Mouse (Mus musculus) fibroblast of lung, adult 2 months (primary cell): Measurements from ENCODE around the gene Col8a1.

Experiments
- DNase-seq: peaks from one replicate; pipeline ENCODE4 v3.0.0-alpha.2; 2011; ENCODE audit warnings: low read depth

Col8a1 gene

GRCm38 (mm10) chr16:57672251-57672650, 82.3 kb downstream of the Col8a1 start:
- no peak for DNase-seq

GRCm38 (mm10) chr16:57671637-57672036, 82.9 kb downstream of the Col8a1 start:
- DNase-seq: peak; percentile 55

DNA sequence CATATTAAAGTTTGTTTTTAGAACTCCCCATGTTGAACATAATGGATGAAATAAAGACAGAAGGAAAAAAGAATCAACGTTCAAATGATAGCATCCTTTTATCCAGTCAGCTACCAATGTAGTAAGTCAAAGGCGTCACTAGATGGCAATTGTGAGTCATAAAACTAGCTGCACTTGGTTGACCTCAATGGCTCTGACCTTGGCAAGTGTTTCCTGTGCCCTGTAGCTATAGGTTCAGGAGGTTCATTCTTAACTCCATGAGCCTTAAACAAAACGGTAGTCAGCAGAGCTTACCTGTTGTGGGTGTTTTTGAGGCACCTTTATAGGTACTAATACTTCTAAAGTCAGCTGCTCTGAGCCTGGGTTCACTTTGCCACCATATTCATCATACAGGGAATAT, 85.2 kb downstream of the Col8a1 start:
- no peak for DNase-seq

GRCm38 (mm10) chr16:57662661-57663060, 91.9 kb downstream of the Col8a1 start:
- DNase-seq: no peak

GRCm38 (mm10) chr16:57649888-57650287, 104.6 kb downstream of the Col8a1 start:
- DNase-seq: peak; percentile 86

DNA sequence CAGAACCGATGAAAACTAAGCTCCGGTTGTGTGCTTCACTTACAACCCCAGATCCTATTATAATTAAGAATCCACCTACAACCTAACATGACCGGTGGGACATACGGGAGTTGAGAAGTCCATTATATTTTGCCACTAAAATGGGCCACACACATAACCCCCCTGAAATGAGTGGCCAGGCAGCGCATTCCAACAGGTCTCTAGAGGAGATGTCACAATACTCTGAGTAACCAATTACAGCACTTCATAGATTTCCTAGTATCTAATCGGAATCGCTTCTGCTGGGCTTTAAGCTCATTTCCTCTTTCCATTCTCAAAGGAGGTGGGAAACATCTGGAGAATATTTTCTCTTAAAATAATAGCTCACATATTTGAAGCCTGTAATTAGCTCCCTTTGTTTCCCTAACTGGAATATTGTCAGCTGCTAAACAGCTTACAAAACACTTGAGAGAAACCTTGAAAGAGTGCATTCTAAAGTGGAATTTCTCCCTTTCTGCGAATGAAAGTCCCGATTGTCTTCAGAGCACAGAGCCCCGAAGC, 113.1 kb downstream of the Col8a1 start:
- DNase-seq: no peak

GRCm38 (mm10) chr16:57634766-57635165, 119.8 kb downstream of the Col8a1 start:
- DNase-seq: no peak

- peak; percentile 48 for DNase-seq
Observed at GRCm38 (mm10) chr16:57634191-57634590, 120.3 kb downstream of the Col8a1 start.

DNA sequence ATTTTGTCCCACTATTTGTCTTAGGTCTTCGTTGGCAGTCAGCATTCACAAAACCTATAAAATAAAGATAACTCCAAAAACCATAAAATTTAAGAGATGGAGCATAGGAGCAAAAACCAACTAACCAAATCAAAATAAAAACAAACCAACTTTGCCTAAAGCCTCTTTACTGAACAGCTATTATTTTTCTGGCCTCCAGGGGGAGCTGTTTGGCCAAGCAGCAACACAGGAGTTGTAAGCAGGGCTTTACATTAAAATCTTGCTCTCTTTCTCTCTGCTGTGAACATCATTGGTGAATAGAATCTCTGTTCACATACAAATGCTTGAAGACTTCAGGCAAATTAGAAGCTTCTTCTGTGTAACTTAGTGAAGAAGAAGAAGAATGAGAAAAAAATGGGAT, 142.8 kb downstream of the Col8a1 start:
- no peak for DNase-seq

DNA sequence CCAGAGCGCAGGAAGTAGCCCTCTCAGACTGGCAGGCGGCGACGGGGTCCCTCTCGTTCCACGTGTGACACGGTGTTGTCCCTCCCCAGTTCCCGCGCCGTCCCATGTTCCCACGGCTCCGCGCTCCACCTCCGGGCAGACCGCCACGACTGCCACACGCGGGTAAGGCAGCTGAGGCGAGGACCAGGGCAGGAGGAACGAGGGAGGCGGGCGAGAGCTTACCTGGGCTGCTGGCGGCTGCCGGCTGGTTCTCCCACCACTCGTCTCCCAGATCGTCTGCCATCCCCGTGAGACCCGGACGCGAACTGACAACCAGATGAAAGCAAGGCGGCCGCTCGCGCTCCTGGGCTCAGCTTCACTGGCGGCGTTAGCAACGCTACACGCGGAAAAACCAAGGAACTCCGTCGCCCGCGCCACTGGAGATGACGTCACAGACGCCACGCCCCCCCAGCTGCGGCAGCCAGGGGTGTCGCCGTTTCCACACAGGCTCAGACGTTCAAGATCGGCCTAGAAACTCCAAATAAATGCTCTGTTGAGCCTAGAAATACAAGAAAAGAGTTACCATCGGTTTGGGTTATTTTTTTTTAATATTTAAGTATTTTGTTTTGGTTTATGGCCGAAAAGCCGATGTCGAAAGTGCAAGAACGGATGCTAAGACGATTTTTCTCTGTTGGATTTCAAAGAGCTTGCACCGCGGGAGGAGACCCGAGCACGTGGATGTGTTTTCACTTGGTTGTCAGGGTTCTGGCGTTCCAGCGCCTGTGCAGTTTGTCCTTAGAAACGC, 147.9 kb downstream of the Col8a1 start, which contains the start of gene Cmss1:
Gene Cmss1, minus strand, starts transcription at position 421 of the 784 bp plus-strand sequence.
- DNase-seq: peak; percentile 46

DNA sequence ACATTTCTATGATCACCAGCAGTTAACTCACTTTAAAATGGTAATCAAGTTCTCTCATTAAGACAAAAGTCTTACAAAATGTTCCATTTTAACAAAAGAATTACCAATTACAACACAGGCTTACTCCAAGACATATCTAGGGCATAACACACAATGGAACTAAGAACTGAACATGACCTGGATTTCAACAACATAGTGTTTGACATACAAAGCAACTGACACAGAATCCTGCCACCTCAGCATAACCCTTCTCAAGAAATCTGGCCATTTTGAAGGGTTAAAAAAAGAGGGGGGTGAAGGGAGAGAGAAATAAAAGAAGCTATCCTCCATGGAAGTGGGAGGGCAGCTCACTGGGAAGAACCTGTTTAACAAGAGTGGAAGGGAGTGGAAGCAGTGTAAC, 153.5 kb downstream of the Col8a1 start:
- no peak for DNase-seq

DNA sequence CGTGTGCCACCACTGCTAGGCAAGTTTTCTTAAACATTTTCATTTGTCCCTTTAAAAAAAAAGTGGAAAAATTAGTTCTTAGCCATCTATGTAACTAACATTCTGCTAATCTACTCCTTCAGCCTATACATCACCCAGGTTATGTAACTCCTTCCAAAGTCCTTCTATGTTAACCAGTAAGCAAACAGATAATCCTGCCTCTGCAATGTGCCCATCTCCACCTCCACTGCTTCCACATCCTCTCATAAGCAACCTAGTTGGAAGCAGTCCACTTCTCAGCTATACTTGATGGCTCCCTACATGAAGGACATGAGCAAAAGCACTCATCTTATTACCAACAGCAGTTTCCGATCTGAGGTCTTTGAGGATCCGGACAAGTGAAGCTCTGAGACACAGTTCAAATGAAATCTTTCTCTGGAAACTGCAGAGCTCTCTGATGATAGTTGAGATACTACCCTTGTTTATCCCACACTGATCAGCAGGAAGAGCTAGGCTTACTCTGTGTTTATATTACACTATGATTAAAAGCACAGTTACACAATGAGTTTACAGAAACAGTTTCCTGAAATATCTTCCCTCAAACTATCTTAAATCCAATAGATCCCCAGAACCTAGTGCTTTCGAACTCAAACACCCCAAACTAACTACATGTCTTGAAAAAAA, 157.1 kb downstream of the Col8a1 start:
- no peak for DNase-seq

- DNase-seq: peak; percentile 44
Observed at GRCm38 (mm10) chr16:57593422-57594157, 160.9 kb downstream of the Col8a1 start.

GRCm38 (mm10) chr16:57585201-57585600, 169.3 kb downstream of the Col8a1 start:
- no peak for DNase-seq

DNA sequence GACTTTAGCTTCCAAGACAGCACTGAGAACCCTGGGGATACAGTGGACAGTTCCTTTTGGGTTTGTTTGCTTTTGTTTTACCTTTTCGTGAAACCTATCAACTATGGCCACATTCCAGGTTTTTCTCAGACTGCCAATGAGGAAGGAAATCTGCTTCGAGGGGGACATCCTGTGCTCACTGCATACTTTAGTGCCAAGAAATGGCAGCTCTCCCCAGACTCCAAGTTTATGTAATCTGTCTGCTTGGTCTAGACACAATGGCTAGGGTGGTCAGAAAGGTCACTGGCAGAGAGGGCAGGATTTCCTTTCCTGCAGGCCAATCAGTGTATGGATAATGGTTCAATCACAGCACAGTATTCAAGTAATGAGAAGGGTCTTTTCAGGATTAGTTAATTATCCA, 172.5 kb downstream of the Col8a1 start:
- DNase-seq: no peak

GRCm38 (mm10) chr16:57580041-57580440, 174.5 kb downstream of the Col8a1 start:
- DNase-seq: no peak

DNA sequence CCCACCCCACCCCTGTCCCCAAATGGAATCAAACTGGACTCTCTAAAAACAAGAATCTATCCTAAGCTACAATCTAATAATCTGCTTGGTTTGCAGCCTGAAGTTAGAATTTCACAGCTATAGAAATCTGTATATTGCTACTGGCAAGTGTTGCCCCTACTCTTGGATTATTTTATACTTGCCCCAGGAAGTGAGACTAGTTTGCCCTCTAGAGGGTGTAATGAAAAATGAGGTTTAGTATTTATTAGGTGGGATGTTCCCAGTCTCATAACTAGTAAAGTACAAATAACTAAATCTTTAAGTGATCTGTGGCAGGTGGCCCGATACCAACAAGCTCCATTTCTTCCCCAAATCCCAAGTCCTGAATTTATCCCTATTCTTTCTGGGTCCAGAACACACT, 177.0 kb downstream of the Col8a1 start:
- DNase-seq: no peak

GRCm38 (mm10) chr16:57575764-57576388, 178.7 kb downstream of the Col8a1 start:
- DNase-seq: no peak
